Mouse (Mus musculus) CH12.LX (cell line): ENCODE measurements around the gene Six3. TPM values are rescaled to one million over a fixed set of nuclear protein-coding genes. Genes with fewer than 3 reads are reported as not detected.
A peak's percentile ranks its signal among the peaks of the same experiment; 100 is the strongest.

Experiments used
- DNase-seq: peaks from one replicate; pipeline ENCODE4 v3.0.0-alpha.2; 2013; ENCODE audit errors: extremely low read depth
- H3K27ac ChIP-seq: 2 replicates; pipeline ENCODE4 v1.5.1; 2012; ENCODE audit warnings: low read depth, mild to moderate bottlenecking, control low read depth, moderate library complexity; ENCODE audit not compliant: insufficient read depth
- H3K27me3 ChIP-seq: replicated peaks from 2 replicates; pipeline ENCODE3; 2012; ENCODE audit warnings: inconsistent platforms
- H3K36me3 ChIP-seq, 2 experiments: replicated peaks in 1 of 2; 2 replicates each; pipeline versions ENCODE3 to v1.6.1; 2012; ENCODE audit warnings: inconsistent platforms in 1 of 2, low read length in 1 of 2, mild to moderate bottlenecking in 1 of 2, mixed read lengths in 1 of 2, moderate library complexity in 1 of 2; ENCODE audit not compliant: control insufficient read depth in 1 of 2, insufficient read depth in 1 of 2
- H3K4me1 ChIP-seq, 2 experiments: 2 replicates each; pipeline ENCODE4 v1.6.1; 2012; ENCODE audit warnings: inconsistent platforms in 1 of 2, moderate library complexity in 1 of 2; ENCODE audit not compliant: insufficient read depth in 2 of 2, control insufficient read depth in 1 of 2
- H3K4me2 ChIP-seq: 2 replicates; pipeline ENCODE4 v1.6.1; 2012; ENCODE audit warnings: low read depth, mild to moderate bottlenecking, control low read depth; ENCODE audit not compliant: poor library complexity, insufficient read depth, severe bottlenecking
- H3K4me3 ChIP-seq, 3 experiments: fragments of 150-350 bp in 1 of 3; sonication (generic) in 1 of 3; replicated peaks in 1 of 3; 2 replicates each; pipeline versions ENCODE3 to v1.5.1; 2011 to 2012; ENCODE audit warnings: low read depth in 2 of 3, low read length in 2 of 3, mild to moderate bottlenecking in 2 of 3, moderate library complexity in 2 of 3, control low read depth in 1 of 3, improper control_type of control experiment in 1 of 3, inconsistent platforms in 1 of 3, mixed read lengths in 1 of 3; ENCODE audit not compliant: poor library complexity in 1 of 3
- H3K79me2 ChIP-seq: replicated peaks from 2 replicates; pipeline ENCODE4 v1.6.1; 2012; ENCODE audit warnings: mild to moderate bottlenecking, moderate library complexity; ENCODE audit not compliant: control insufficient read depth, poor library complexity, insufficient read depth, severe bottlenecking; ENCODE audit errors: extremely low read depth
- H3K9ac ChIP-seq: 2 replicates; pipeline ENCODE4 v1.6.1; 2012; ENCODE audit warnings: low read depth, mild to moderate bottlenecking, control low read depth, moderate library complexity; ENCODE audit not compliant: insufficient read depth
- H3K9me3 ChIP-seq: replicated peaks from 2 replicates; pipeline ENCODE3; 2012; ENCODE audit warnings: low read length, inconsistent platforms, mixed read lengths
- CHD1 ChIP-seq: IDR thresholded peaks from 2 replicates; pipeline ENCODE4 v1.6.1; 2012; ENCODE audit warnings: low read depth, low read length, improper control_type of control experiment, inconsistent platforms
- CTCF ChIP-seq, 2 experiments: IDR thresholded peaks in 1 of 2; conservative IDR thresholded peaks in 1 of 2; 2 replicates each; pipeline ENCODE4 v1.5.1; 2011 to 2012; ENCODE audit warnings: low read depth in 2 of 2, low read length in 2 of 2, improper control_type of control experiment in 1 of 2, inconsistent platforms in 1 of 2, mild to moderate bottlenecking in 1 of 2, moderate library complexity in 1 of 2
- E2F4 ChIP-seq: IDR thresholded peaks from 2 replicates; pipeline ENCODE4 v1.6.1; 2011; ENCODE audit warnings: low read depth, low read length, improper control_type of control experiment; ENCODE audit not compliant: insufficient replicate concordance
- EP300 ChIP-seq: IDR thresholded peaks from 2 replicates; pipeline ENCODE4 v1.6.1; 2011; ENCODE audit warnings: low read length, improper control_type of control experiment
- MAX ChIP-seq: IDR thresholded peaks from 2 replicates; pipeline ENCODE4 v1.6.1; 2011; ENCODE audit warnings: low read length, improper control_type of control experiment
- MAZ ChIP-seq: IDR thresholded peaks from 2 replicates; pipeline ENCODE4 v1.6.1; 2012; ENCODE audit warnings: low read depth, mild to moderate bottlenecking, inconsistent platforms, low read length, improper control_type of control experiment, moderate library complexity
- MXI1 ChIP-seq: IDR thresholded peaks from 2 replicates; pipeline ENCODE4 v1.6.1; 2011; ENCODE audit warnings: mild to moderate bottlenecking, low read depth, low read length, improper control_type of control experiment
- POLR2A ChIP-seq: IDR thresholded peaks from 2 replicates; pipeline ENCODE4 v1.6.1; 2011; ENCODE audit warnings: low read depth, mild to moderate bottlenecking, improper control_type of control experiment, low read length
- RAD21 ChIP-seq: IDR thresholded peaks from 2 replicates; pipeline ENCODE4 v1.6.1; 2011; ENCODE audit warnings: low read depth, mild to moderate bottlenecking, low read length, improper control_type of control experiment, moderate library complexity
- RCOR1 ChIP-seq: conservative IDR thresholded peaks from 2 replicates; pipeline ENCODE4 v1.6.1; 2012; ENCODE audit warnings: low read depth, mild to moderate bottlenecking, inconsistent platforms, low read length, improper control_type of control experiment
- SMC3 ChIP-seq: IDR thresholded peaks from 2 replicates; pipeline ENCODE4 v1.6.1; 2011; ENCODE audit warnings: low read depth, low read length, improper control_type of control experiment
- TCF12 ChIP-seq: IDR thresholded peaks from 2 replicates; pipeline ENCODE4 v1.6.1; 2014; ENCODE audit warnings: low read depth, mild to moderate bottlenecking, inconsistent platforms, low read length, improper control_type of control experiment
- UBTF ChIP-seq: IDR thresholded peaks from 2 replicates; pipeline ENCODE4 v1.6.1; 2012; ENCODE audit warnings: low read depth, mild to moderate bottlenecking, inconsistent platforms, low read length, improper control_type of control experiment, moderate library complexity
- USF1 ChIP-seq: IDR thresholded peaks from 2 replicates; pipeline ENCODE4 v1.6.1; 2014; ENCODE audit warnings: low read depth, mild to moderate bottlenecking, inconsistent platforms, low read length, improper control_type of control experiment
- ZC3H11A ChIP-seq: IDR thresholded peaks from 2 replicates; pipeline ENCODE4 v1.6.1; 2012; ENCODE audit warnings: low read depth, mild to moderate bottlenecking, inconsistent platforms, low read length, improper control_type of control experiment
- ZMIZ1 ChIP-seq: IDR thresholded peaks from 2 replicates; pipeline ENCODE4 v1.6.1; 2012; ENCODE audit warnings: low read depth, mild to moderate bottlenecking, inconsistent platforms, low read length, improper control_type of control experiment
- ZNF384 ChIP-seq: IDR thresholded peaks from 2 replicates; pipeline ENCODE4 v1.6.1; 2012; ENCODE audit warnings: low read depth, low read length, improper control_type of control experiment, inconsistent platforms
- dilution Hi-C: fragments of 300-500 bp; cut with MboI; formaldehyde crosslinking; loops from 2 replicates; pipeline ENCODE4 v1.14.3; 2020; ENCODE audit warnings: low sequenced_read_pairs; ENCODE audit not compliant: extremely low pct_unique_long_range_greater_than_20kb, extremely low pct_ligation_motif_present
- in situ Hi-C: fragments of 300-500 bp; cut with MboI; formaldehyde crosslinking; loops from 3 replicates; pipeline ENCODE4 v1.14.3; 2019; ENCODE audit warnings: low sequenced_read_pairs, low pct_ligation_motif_present, low pct_unique_long_range_greater_than_20kb, mixed read lengths
- polyA plus RNA-seq: library from polyadenylated mRNA; unstranded; fragments of >175 nt; gene quantifications from 2 replicates; pipeline ENCODE4 v1.2.1, GENCODE M21; 2012; ENCODE audit warnings: low read depth; ENCODE audit not compliant: insufficient read length
- total RNA-seq, 2 experiments: library from RNA; depleted of rRNA; stranded (reverse); fragments of 300-350 nt in 1 of 2; fragments of >200 nt in 1 of 2; gene quantifications; 2 replicates each; pipeline ENCODE4 v1.2.3; 2012 to 2014

Gene Six3
- total and polyA plus RNA-seq, 3 experiments: not detected

DNA sequence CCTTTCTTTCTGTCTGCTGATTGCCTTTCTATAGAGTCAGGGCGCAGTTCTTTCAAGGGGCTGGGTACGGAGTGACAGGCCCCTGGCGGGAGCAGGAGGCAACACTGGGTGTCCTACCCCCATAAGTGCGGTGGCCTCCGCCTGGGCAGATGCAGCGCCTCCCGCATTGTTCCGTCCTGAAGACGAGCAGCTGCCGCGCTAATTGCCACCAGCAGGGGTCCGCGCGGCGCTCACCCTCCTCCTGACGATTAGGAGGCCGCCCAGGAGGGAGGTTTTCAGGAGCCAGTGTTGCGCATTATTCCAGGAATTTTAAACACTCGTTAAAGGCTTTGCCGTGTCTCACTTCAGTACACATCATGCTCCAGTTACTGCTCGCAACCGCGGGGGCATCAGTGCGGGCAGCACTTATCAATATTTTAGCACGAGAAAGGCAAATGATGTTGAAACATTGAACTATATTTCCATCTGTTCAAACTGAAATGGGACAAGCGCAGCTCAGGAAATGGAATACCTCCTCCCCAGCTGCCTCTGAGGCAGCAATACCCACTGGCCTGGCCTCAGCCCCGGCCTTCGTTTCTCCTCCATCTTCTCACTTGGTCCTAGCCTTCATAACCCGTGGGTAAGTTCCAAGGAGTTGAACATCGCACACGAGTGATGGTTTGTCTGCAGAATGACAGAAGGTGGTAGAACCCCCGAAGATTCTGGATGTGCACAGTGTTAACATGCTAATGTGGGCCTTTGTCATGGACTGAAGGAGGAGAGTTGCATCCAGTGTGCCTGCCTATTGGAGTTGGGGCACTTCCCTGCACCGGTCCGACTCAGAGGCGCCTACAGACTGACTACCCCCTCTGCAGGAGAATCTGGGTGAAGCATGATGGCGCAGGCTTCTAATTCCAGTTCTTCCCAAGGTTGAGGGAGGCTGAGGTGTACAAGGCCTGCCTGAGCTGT lies 32.6 kb downstream of the Six3 start:
- no peaks in the 10 kb centered on the region for H3K9me3 ChIP-seq
- dilution Hi-C loops: no loop called here
- H3K4me1 ChIP-seq: peaks cover 5 to 10% of the 10 kb centered on the region in 2 experiments
- H3K36me3 ChIP-seq: no peaks in the 10 kb centered on the region
- DNase-seq: peak; percentile 29
- peak overlapping the region; percentile 58 for H3K4me2 ChIP-seq
- no peak overlapping the region for H3K27ac ChIP-seq
- H3K4me3 ChIP-seq: peak overlapping the region in 1 of 3 experiments; percentile 8
- no peaks in the 10 kb centered on the region for H3K79me2 ChIP-seq
- H3K9ac ChIP-seq: no peak overlapping the region
- no peak for TF ChIP-seq RCOR1
- TF ChIP-seq CTCF (conservative IDR thresholded peaks at IDR 0.05 in 1 of 2, IDR thresholded peaks at IDR 0.05 in 1 of 2; ENCODE audit: low read depth in 2 of 2, low read length in 2 of 2): peak in 1 of 2 experiments; percentile 79; a peak in 2 of 4 replicates
- 0 out of 2 replicates have a peak, but pooled peaks have one; percentile 9 for TF ChIP-seq ZC3H11A
- no peak for TF ChIP-seq POLR2A
- peak; percentile 41; the same call in 1 of the 2 replicates for TF ChIP-seq TCF12
- TF ChIP-seq RAD21: peak; percentile 39
- 0 out of 2 replicates have a peak, but pooled peaks have one; percentile 32 for TF ChIP-seq UBTF
- peak; percentile 67 for TF ChIP-seq SMC3
- no peak for TF ChIP-seq ZNF384
- no peak for TF ChIP-seq MXI1
- no peak for TF ChIP-seq EP300
- no peak for TF ChIP-seq E2F4
- TF ChIP-seq MAZ: peak; percentile 47; the same call in 1 of the 2 replicates
- no peak for TF ChIP-seq MAX
- in situ Hi-C loops: loop anchor here (25.0 kb wide), 1 partner anchor 809 kb away; no protein-coding TSS in a partner anchor
- H3K27me3 ChIP-seq: no peaks in the 10 kb centered on the region

DNA sequence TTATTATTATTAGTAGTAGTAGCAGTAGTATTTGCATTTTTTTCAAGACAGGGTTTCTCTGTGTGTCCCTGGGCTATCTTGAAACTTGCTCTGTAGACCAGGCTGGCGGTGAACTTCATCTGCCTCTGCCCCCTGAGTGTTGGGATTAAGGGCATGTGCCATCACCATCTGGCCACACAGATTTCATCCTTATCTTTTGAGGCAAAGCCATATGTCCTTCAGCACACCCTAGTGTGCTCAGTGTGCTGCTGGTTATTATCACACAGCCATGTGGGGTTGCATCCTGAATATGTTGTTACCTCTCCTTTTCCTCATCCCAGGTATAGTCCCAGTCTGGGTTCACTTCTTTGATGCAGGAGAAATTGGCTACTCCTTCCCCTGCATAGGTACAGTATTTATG lies 46.6 kb downstream of the Six3 start:
- no peak for DNase-seq
- Histone ChIP-seq H3K79me2 (no peaks in the 10 kb centered on the region), H3K9me3 (no peaks in the 10 kb centered on the region), H3K4me3 (no peak overlapping the region), H3K4me1 (peaks cover 0 to 8% of the 10 kb centered on the region in 2 experiments; a peak in 2 of 4 replicates), H3K27ac (no peak overlapping the region), H3K36me3 (no peaks in the 10 kb centered on the region), H3K27me3 (peaks cover 2% of the 10 kb centered on the region), H3K9ac (no peak overlapping the region), H3K4me2 (no peak overlapping the region)
- dilution Hi-C loops: no loop called here
- TF ChIP-seq ZMIZ1: no peak
- no peak for TF ChIP-seq MAX
- no peak for TF ChIP-seq USF1
- TF ChIP-seq CHD1: no peak
- in situ Hi-C loops: loop anchor here (5.0 to 25.0 kb wide), 3 partner anchors 225 to 802 kb away; no protein-coding TSS in a partner anchor
